Mouse (Mus musculus) heart, embryonic 12.5 days (tissue): ENCODE results near the gene C1qtnf7. TPM values are rescaled to one million over a fixed set of nuclear protein-coding genes. Genes with fewer than 3 reads are reported as not detected.
A peak's percentile ranks its signal among the peaks of the same experiment; 100 is the strongest.

Experiments used
- ATAC-seq: fragments of 200-750 bp; cut with Nextera tagmentation; 2 replicates; pipeline ENCODE4 v1.8.0; 2017; ENCODE audit warnings: moderate TSS enrichment, moderate library complexity; ENCODE audit not compliant: insufficient number of reproducible peaks, low FRiP score
- H3K27ac ChIP-seq: fragments of 300-500 bp; sonication (generic); 2 replicates; pipeline ENCODE4 v1.5.1; 2016; ENCODE audit warnings: mild to moderate bottlenecking, moderate library complexity; ENCODE audit not compliant: poor library complexity, severe bottlenecking
- H3K27me3 ChIP-seq: fragments of 300-500 bp; sonication (generic); replicated peaks from 2 replicates; pipeline ENCODE4 v1.6.1; 2016; ENCODE audit warnings: mild to moderate bottlenecking, moderate library complexity
- H3K36me3 ChIP-seq: fragments of 300-500 bp; sonication (generic); 2 replicates; pipeline ENCODE4 v1.6.1; 2016; ENCODE audit warnings: mild to moderate bottlenecking, moderate library complexity
- H3K4me1 ChIP-seq: fragments of 300-500 bp; sonication (generic); replicated peaks from 2 replicates; pipeline ENCODE4 v1.6.1; 2016; ENCODE audit warnings: mild to moderate bottlenecking
- H3K4me2 ChIP-seq: fragments of 300-500 bp; sonication (generic); 2 replicates; pipeline ENCODE4 v1.6.1; 2016; ENCODE audit warnings: mild to moderate bottlenecking, moderate library complexity
- H3K4me3 ChIP-seq: fragments of 300-500 bp; sonication (generic); 2 replicates; pipeline ENCODE4 v1.5.1; 2016; ENCODE audit warnings: mild to moderate bottlenecking
- H3K9ac ChIP-seq: fragments of 300-500 bp; sonication (generic); 2 replicates; pipeline ENCODE4 v1.6.1; 2016; ENCODE audit warnings: mild to moderate bottlenecking, moderate library complexity
- H3K9me3 ChIP-seq: fragments of 300-500 bp; sonication (generic); replicated peaks from 2 replicates; pipeline ENCODE4 v1.6.1; 2016; ENCODE audit warnings: mild to moderate bottlenecking, moderate library complexity
- WGBS: fragments of 180-500 bp; shearing (Covaris S2); methylation state at CpG from one replicate; pipeline ENCODE4 v1.1.7; 2016; 5-methylcytosine and 5-hydroxymethylcytosine counted together
- polyA plus RNA-seq: library from polyadenylated mRNA; unstranded; fragments of >200 nt; fragmentation: Nextera tagmentation; extraction: Ambion mirVana; gene quantifications from 2 replicates; pipeline ENCODE4 v1.2.1, GENCODE M21; 2016

Gene C1qtnf7
- polyA plus RNA-seq, 1 experiment from 2014 or later = 4.7 TPM

GRCm38 (mm10) chr5:43539871-43540270, 24.5 kb downstream of the C1qtnf7 start:
- no peak overlapping the region for H3K4me3 ChIP-seq
- no peak overlapping the region for H3K27ac ChIP-seq
- no peaks in the 10 kb centered on the region for H3K4me1 ChIP-seq
- H3K4me2 ChIP-seq = no peak overlapping the region
- no peaks in the 10 kb centered on the region for H3K36me3 ChIP-seq
- ATAC-seq = no peak
- H3K9ac ChIP-seq = no peak overlapping the region
- no peaks in the 10 kb centered on the region; the same call in 1 of the 2 replicates for H3K9me3 ChIP-seq
- no peaks in the 10 kb centered on the region for H3K27me3 ChIP-seq

DNA sequence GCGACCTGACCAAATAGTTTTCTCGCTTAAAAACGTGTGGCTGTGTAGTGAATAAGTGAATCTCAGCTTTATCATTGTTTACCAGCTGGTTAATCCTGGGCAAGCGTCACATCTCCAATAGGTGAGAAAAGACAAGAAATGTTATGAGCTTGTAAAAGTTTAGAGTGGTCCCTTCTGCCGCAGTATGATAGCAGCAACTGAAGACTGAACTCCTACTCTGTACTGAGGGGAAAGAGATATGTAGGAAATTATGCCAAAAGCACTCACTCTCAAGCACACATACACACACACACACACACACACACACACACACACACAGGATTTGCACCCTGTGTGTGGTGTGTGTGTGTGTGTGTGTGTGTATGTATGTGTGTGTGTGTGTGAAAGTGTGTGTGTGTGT, 26.2 kb downstream of the C1qtnf7 start:
- 72% methylated on average over 5 of the region's 5 CpGs for WGBS

DNA sequence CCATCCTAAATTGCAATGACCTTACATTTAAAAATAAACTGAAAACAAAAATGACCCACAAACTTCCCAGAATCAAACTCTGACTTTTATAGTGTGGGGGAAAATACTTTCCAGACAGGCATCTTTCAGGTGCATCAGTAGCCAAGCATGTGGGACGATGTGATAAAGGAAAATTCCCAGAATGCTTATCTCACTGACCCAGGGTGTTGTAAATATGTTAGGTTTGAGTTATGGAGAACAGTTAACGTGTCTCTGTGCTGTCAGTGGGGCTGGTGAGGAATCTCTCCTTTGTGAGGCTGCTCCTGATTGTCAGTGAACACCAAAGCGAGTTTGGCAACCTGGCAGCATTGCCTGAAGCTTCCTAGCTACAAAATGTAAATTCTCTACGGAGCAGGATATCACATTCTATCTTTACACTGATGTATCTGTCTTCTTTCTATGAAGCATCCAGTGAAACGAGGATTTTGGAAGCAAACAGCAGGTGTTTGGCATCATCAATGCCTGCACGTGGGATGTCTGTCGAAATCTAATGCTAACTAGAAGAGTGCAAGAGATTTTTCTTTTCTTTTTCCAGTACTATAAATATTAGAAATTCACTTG, 27.0 kb downstream of the C1qtnf7 start:
- ATAC-seq = no peak
- no peaks in the 10 kb centered on the region for H3K36me3 ChIP-seq

More for the DNA sequence above, 26.2 kb downstream of the C1qtnf7 start:
- Histone ChIP-seq H3K4me2 (no peak overlapping the region), H3K4me3 (no peak overlapping the region), H3K36me3 (no peaks in the 10 kb centered on the region), H3K27me3 (no peaks in the 10 kb centered on the region), H3K27ac (no peak overlapping the region), H3K4me1 (no peaks in the 10 kb centered on the region), H3K9me3 (no peaks in the 10 kb centered on the region; the same call in 1 of the 2 replicates), H3K9ac (no peak overlapping the region)
- ATAC-seq = no peak

DNA sequence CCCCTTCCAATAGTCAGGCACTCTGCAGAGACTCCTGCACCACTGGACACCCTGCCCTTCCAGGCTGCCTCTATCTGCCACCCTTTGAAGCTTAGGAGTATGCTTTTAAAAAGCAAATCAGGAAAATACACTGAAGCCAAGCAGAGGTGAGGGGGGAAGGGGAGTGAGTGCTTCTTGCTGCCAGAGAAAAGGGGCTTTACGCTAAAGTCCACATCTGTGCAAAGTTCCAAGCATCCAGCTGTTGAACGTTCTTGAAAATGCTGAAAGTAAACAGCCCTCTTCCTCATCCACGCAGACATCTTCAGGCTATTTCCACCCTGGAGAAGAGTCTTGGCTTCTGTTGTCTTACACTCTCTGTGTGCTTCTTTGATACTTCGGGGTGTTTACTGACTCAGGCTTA, 34.6 kb downstream of the C1qtnf7 start:
- Histone ChIP-seq H3K9ac (no peak overlapping the region), H3K27ac (no peak overlapping the region)
- no peak for ATAC-seq

More for the DNA sequence above, 27.0 kb downstream of the C1qtnf7 start:
- Histone ChIP-seq H3K27ac (no peak overlapping the region), H3K9ac (no peak overlapping the region), H3K4me3 (no peak overlapping the region), H3K27me3 (no peaks in the 10 kb centered on the region), H3K9me3 (no peaks in the 10 kb centered on the region; the same call in 1 of the 2 replicates), H3K4me2 (no peak overlapping the region), H3K4me1 (no peaks in the 10 kb centered on the region)
- 54% methylated on average over 7 of the region's 7 CpGs for WGBS

DNA sequence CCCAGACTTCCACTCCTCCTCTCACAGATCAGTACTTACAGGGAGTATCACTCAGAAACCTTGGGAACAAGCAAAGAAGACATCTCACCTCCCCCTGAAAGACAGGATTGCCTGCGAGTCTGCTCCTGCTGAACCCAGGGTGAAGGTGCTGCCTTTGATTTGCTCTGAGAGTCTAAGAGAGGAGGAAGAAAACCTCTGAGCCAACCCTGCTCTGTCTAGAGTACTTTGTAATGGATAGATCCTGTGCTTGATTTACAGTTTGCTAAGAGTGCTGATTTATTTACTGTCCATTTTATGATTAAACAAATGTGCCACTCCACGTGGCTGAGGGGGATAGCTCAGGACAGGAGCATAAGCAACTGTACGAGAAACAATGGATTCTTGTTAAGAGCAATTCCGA, 35.1 kb downstream of the C1qtnf7 start:
- no peak for ATAC-seq
- Histone ChIP-seq H3K9me3 (no peaks in the 10 kb centered on the region), H3K4me3 (no peak overlapping the region), H3K27me3 (no peaks in the 10 kb centered on the region), H3K36me3 (no peaks in the 10 kb centered on the region), H3K27ac (no peak overlapping the region), H3K4me1 (peaks cover 11% of the 10 kb centered on the region), H3K9ac (no peak overlapping the region), H3K4me2 (no peak overlapping the region)
- 55% methylated on average over 4 of the region's 4 CpGs for whole genome bisulfite sequencing

More for the DNA sequence above, 34.6 kb downstream of the C1qtnf7 start:
- H3K9me3 ChIP-seq = no peaks in the 10 kb centered on the region
- H3K4me3 ChIP-seq = no peak overlapping the region
- H3K36me3 ChIP-seq = no peaks in the 10 kb centered on the region
- WGBS = 59% methylated on average over 4 of the region's 4 CpGs
- H3K4me1 ChIP-seq = peaks cover 9% of the 10 kb centered on the region
- H3K4me2 ChIP-seq = no peak overlapping the region
- no peaks in the 10 kb centered on the region for H3K27me3 ChIP-seq

DNA sequence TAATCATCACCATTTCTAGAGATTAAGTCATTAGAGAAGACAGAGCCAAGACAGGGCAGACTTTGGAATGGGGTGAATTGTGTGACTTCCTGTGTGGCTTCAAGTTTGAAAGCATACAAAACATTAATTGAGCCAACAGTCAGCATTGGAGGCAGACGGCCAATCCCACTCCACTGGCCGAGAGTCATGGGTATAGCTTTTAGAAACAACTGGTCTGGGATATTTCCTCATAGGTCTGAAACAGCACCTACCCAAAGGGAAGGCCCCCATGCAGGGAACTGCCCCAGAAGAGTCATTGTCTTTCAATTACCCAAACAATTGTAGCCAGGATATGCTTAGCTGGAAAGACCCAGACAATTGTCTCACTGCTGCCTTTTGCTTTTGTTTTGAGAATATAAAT, 39.5 kb downstream of the C1qtnf7 start:
- Histone ChIP-seq H3K9ac (no peak overlapping the region), H3K4me3 (no peak overlapping the region), H3K4me1 (peaks cover 8% of the 10 kb centered on the region), H3K36me3 (no peaks in the 10 kb centered on the region), H3K27ac (no peak overlapping the region), H3K4me2 (no peak overlapping the region), H3K9me3 (no peaks in the 10 kb centered on the region), H3K27me3 (no peaks in the 10 kb centered on the region)
- ATAC-seq = no peak
- 46% methylated on average over 2 of the region's 2 CpGs for WGBS

- H3K4me3 ChIP-seq = no peak overlapping the region
- ATAC-seq = no peak
- H3K9ac ChIP-seq = no peak overlapping the region
- no peaks in the 10 kb centered on the region for H3K36me3 ChIP-seq
- no peak overlapping the region for H3K4me2 ChIP-seq
- WGBS = 81% methylated on average over 6 of the region's 6 CpGs
- peaks cover 5% of the 10 kb centered on the region for H3K4me1 ChIP-seq
- H3K9me3 ChIP-seq = no peaks in the 10 kb centered on the region
- H3K27me3 ChIP-seq = no peaks in the 10 kb centered on the region
- H3K27ac ChIP-seq = no peak overlapping the region
These were observed 40.1 kb downstream of the C1qtnf7 start for GRCm38 (mm10) chr5:43555406-43555805.

DNA sequence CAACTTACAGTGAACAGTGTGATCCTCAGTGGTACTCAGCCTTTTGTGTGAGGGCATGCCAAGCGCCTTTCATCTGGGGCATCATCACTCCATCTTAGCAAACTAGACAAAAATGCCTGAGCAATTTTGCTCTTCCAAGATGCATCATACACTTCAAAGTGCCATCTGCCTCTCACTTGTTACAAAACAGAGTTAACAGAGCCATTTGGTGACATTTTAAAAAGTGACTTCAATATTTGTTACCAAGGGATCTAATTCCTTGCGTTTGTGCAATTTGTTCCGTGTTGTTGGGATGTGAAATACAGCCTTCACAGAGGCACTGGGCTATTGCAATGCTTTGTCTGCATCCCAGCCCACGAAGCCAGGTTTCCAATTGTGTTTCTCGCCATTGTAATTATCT, 42.1 kb downstream of the C1qtnf7 start:
- Histone ChIP-seq H3K9ac (no peak overlapping the region), H3K4me2 (no peak overlapping the region), H3K27me3 (no peaks in the 10 kb centered on the region), H3K4me1 (peaks cover 5% of the 10 kb centered on the region), H3K4me3 (no peak overlapping the region), H3K36me3 (no peaks in the 10 kb centered on the region), H3K27ac (no peak overlapping the region), H3K9me3 (no peaks in the 10 kb centered on the region)
- ATAC-seq = no peak
- 85% methylated on average over 5 of the region's 5 CpGs for WGBS

GRCm38 (mm10) chr5:43561639-43562252, 46.4 kb downstream of the C1qtnf7 start:
- Histone ChIP-seq H3K27ac (no peak overlapping the region), H3K9ac (no peak overlapping the region), H3K4me1 (no peaks in the 10 kb centered on the region), H3K9me3 (no peaks in the 10 kb centered on the region), H3K4me2 (no peak overlapping the region), H3K27me3 (no peaks in the 10 kb centered on the region), H3K4me3 (no peak overlapping the region), H3K36me3 (no peaks in the 10 kb centered on the region)
- ATAC-seq = no peak
- WGBS = 37% methylated on average over 2 of the region's 2 CpGs

DNA sequence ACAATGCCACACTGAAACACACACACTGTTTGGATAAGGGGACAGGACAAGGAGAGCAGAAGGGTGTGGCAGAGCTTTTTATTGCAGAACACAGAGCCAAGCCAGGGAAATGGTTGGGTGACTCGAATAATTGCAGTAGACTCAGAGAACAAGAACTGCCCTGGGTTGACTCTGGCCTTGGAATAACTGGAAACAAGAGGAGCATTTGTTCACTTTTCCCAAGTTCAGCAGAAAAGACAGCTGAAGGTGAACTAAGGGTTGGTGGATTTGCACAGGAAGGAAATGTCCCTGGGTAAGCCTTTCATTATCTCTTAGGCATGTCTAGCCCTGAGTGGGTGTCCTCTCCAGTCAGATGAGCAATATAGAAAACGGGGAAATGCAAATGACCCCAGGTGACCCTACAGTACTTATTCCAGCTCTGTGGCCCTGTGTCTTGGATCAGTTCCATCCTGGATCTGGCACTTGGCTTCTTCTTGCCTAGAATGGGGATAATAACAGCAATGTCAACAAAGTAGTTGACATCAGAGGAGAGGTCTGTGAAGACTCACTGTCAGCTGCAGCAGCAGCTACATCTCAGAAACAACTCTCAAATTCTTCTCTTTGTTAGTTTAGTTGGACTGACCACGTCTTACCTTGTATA, 54.5 kb downstream of the C1qtnf7 start:
- H3K27ac ChIP-seq = no peak overlapping the region
- peak; percentile 73 for ATAC-seq

GRCm38 (mm10) chr5:43582876-43583275, 67.5 kb downstream of the C1qtnf7 start:
- Histone ChIP-seq H3K4me2 (no peak overlapping the region), H3K36me3 (no peaks in the 10 kb centered on the region), H3K9me3 (no peaks in the 10 kb centered on the region), H3K4me1 (no peaks in the 10 kb centered on the region), H3K4me3 (no peak overlapping the region), H3K27me3 (no peaks in the 10 kb centered on the region), H3K27ac (no peak overlapping the region), H3K9ac (no peak overlapping the region)
- ATAC-seq = no peak
- 35% methylated on average over 2 of the region's 2 CpGs for WGBS

More for the DNA sequence above, 54.5 kb downstream of the C1qtnf7 start:
- 37% methylated on average over 3 of the region's 3 CpGs for WGBS
- Histone ChIP-seq H3K4me1 (peaks cover 6% of the 10 kb centered on the region; the same call in 1 of the 2 replicates), H3K36me3 (no peaks in the 10 kb centered on the region), H3K4me2 (no peak overlapping the region), H3K27me3 (no peaks in the 10 kb centered on the region), H3K9me3 (no peaks in the 10 kb centered on the region), H3K4me3 (no peak overlapping the region), H3K9ac (no peak overlapping the region)
